Mouse (Mus musculus): ENCODE results near the gene Serpinb1a.

The Serpinb1a gene

DNA sequence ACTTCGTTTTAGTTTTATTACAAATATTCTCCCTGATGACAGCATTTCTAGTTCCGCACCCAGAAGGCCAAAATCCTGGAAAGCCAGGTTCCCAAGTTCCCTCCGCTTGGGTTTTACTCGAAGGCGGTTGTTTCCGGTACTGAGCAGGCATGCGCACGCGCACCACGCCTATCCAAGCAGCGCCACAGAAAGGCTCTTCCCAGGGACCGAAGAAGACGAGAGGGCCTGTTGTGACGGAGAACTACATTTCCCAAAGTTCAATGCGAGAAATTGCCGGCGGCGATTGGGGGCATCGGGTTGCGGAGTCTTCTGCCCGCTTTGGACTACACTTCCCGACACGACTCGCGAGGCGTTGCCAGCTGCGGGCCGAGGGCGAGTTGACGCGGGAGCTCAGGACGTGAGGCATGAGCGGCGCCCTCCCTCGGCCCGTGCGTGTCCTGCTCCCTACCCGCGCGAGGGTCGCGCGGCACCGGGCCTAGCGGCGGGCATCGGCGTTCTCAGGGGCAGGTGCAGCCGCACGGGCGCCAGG, 49.2 kb downstream of the Serpinb1a start, which contains the start of gene Wrnip1:
Gene Wrnip1, plus strand, starts transcription at position 346 of the 529 bp plus-strand sequence.
- ATAC-seq (ENCODE audit: insufficient number of reproducible peaks, low FRiP score, low TSS enrichment): peak; percentile 97

GRCm38 (mm10) chr13:32800859-32801258, 50.1 kb downstream of the Serpinb1a start:
- no peak for ATAC-seq (ENCODE audit: insufficient number of reproducible peaks, low FRiP score, low TSS enrichment)

- ATAC-seq (ENCODE audit: insufficient number of reproducible peaks, low FRiP score, low TSS enrichment): no peak
Measured at GRCm38 (mm10) chr13:32799131-32799530, 51.9 kb downstream of the Serpinb1a start.

DNA sequence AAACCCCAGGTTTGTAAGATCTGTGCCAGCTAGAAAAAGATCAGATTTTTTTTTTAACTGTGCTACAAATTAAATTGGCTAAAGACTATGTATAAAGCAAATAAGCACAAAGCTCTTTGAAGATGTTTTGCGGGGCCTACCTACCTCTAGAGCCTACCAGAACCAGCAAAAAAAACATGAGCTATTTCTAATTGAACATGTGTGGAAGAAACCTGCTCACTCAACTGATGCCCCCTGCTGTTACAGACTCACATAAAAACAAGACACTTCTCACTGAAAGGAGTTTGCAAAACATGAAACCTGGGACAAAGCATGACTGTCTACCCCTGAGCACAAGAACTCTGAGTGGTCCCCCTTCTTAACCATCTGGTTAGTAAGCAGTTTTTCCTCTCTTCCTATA, 53.9 kb downstream of the Serpinb1a start:
- ATAC-seq (ENCODE audit: insufficient number of reproducible peaks, low FRiP score, low TSS enrichment): no peak

DNA sequence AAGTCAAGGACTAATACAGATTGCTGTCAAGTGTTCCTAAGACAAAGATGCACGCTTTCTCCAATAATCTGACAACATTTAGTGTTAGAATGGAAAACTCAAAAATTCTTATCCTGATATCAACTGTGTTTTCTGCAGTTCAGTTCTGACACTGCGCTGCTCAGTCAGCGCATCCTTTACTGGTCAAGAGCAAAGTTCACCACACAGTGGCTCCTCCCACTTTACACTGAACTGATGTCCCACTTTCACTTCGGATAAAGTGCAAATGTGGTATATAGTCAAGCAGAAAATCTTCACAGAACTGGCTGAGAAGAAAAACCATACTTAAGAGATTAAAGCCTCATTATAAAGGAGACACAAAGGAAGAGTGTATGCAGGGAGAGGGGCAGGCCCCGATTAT, 55.8 kb downstream of the Serpinb1a start:
- no peak for ATAC-seq (ENCODE audit: insufficient number of reproducible peaks, low FRiP score, low TSS enrichment)

DNA sequence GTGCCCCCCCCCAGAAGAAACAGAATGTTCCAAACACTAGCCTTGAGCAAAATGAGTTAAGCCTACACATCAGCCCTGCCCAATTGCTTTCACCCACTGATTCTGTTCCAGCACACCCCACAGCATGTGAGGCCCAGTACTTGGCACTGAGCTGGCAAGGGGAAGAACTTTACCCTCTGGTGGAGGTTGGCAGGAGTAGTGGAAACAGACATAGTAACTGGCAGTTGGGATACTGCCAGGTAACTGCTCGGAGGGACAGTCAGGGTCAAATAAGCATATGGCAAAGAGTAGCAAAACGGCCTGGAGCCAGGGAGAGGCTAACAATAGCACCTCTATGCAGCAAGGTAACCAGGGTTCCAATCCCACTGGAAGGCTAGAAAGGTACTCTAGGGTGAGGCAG, 56.4 kb downstream of the Serpinb1a start:
- peak; percentile 50; the same call in 1 of the 2 replicates for ATAC-seq (ENCODE audit: insufficient number of reproducible peaks, low FRiP score, low TSS enrichment)
